9 mouse cellular contexts compared by ENCODE assay signal in the genomic region with DNA sequence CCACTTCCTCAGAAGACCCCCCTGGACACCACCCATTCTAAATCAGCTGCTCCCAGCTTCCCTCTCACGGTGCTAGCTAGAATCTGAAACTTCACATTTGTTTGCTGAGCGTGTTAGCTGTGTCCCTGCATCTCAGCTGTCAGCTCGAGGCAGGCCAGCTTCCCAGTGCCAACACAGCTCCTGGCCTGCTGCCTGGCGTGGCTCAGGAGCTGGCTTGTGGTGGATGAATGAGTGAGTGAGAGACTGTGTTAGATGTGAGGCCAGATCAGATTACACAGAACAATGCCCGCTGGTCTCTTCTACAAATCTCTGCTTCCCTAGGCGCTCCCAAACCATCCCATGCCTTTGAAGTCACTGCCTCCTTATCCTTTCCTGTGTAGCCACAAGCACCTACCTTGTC. TPM values are rescaled to one million over a fixed set of nuclear protein-coding genes. Genes with fewer than 3 reads are reported as not detected.
A peak's percentile ranks its signal among the peaks of the same experiment; 100 is the strongest.
DNase-seq lines count a peak whose midpoint lies in the region.
"Had no signal": no experiment of that assay in that cellular context is flagged by ENCODE, and none has a peak within 500 bp of the region (broad histone marks: within the 10 kb centered on the region; RNA-seq: fewer than 3 reads in every experiment).

No protein-coding gene starts in this region.

- WGBS in heart, embryonic 10.5 days: 51% methylated on average over 6 of the region's 6 CpGs

- DNase-seq in adrenal gland, adult (ENCODE audit: inconsistent age in 2 of 2, low spot score in 1 of 2): peak; percentile 62 to 85
- DNase-seq in adrenal gland, postnatal 4 days (ENCODE audit: low spot score in 2 of 2): no peak
- DNase-seq in urinary bladder, postnatal 14 days (ENCODE audit: low spot score): peak; percentile 47
- no peak for DNase-seq in urinary bladder, postnatal 25 days (ENCODE audit: low spot score)
- no peak for DNase-seq in heart, embryonic 10.5 days (ENCODE audit: low spot score)
- DNase-seq in left cerebral cortex, postnatal 10 days (ENCODE audit: extremely low spot score in 1 of 2, low spot score in 2 of 2): peak; percentile 78 to 84
- peak; percentile 77 to 78 for DNase-seq in right cerebral cortex, postnatal 36 days (ENCODE audit: low spot score in 2 of 2)
- no peak for DNase-seq in retina, postnatal 1 day

- peaks cover 71% of the 10 kb centered on the region for H3K36me3 ChIP-seq in heart, embryonic 10.5 days

- H3K4me1 ChIP-seq in heart, embryonic 10.5 days: peaks cover 15% of the 10 kb centered on the region

- 0 out of 2 replicates have a peak overlapping the region, but pooled peaks have one; percentile 6 for H3K27ac ChIP-seq in heart, embryonic 10.5 days

- no peaks in the 10 kb centered on the region for H3K9me3 ChIP-seq in heart, embryonic 10.5 days
- H3K9me3 ChIP-seq: megakaryocyte, embryonic 14.5 days had no signal

- intact Hi-C loops in left cerebral cortex, postnatal 10 days (cut with DNase I): no loop called here

- no peaks in the 10 kb centered on the region for H3K27me3 ChIP-seq in heart, embryonic 10.5 days (ENCODE audit: insufficient read depth, poor library complexity, severe bottlenecking)

- H3K4me3 ChIP-seq in heart, embryonic 10.5 days: no peak overlapping the region
- H3K4me3 ChIP-seq: megakaryocyte, embryonic 14.5 days had no signal

RNA-seq across cellular contexts. Expression of gene Rab20, which starts 59.3 kb away (rescaled TPM):
- 10 to 100 TPM in 1 of 2 experiments, 1 to 10 TPM in 1; 8.7 to 10.9 TPM for total RNA-seq in adrenal gland, postnatal 4 days (2021)
- 11.2 and 21.9 TPM in 2 replicates for polyA plus RNA-seq in heart, embryonic 10.5 days (2016; fragmentation: Nextera tagmentation; extraction: Ambion mirVana)
- total RNA-seq in left cerebral cortex, postnatal 10 days (2021): under 1 TPM; 0.64 to 0.67 TPM

Comparison
In these comparisons a context has a peak if more than half of its experiments do, and no peak if none do; other contexts are left out.
1. DNase-seq: peak in adrenal gland, adult (2 of 2), urinary bladder, postnatal 14 days (single experiment), left cerebral cortex, postnatal 10 days (2 of 2) and right cerebral cortex, postnatal 36 days (2 of 2); none in adrenal gland, postnatal 4 days (0 of 2), urinary bladder, postnatal 25 days (single experiment), heart, embryonic 10.5 days (single experiment) and retina, postnatal 1 day (single experiment).
2. RNA of gene Rab20, which starts 59.3 kb away (total RNA-seq): 8.7 to 10.9 TPM in adrenal gland, postnatal 4 days; 0.64 to 0.67 TPM in left cerebral cortex, postnatal 10 days; every median in the first group is over 4 times any median in the second.